Mouse (Mus musculus): ENCODE measurements around the gene Pfn3. TPM values are rescaled to one million over a fixed set of nuclear protein-coding genes. Genes with fewer than 3 reads are reported as not detected.

Gene Pfn3
- polyA plus RNA-seq, 1 experiment from 2014 or later: not detected

DNA sequence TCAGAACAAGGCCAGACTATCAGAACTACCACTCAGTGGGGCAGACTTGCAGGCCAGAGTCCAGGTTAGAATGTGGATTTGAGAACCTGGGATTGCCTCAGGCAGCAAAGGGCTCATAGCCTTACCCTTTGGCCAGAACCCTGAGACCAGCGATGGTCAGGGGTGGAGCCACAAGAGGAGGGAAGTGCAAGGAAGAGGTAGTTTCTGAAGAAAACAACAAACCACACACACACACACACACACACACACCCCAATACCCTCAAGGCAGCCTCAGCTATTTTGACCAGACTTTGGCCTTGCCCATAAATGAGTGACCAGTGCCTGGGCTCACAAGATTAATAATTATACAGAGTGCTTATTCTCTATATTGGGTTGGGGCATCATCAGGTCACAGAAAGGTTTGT, 23.4 kb downstream of the Pfn3 start:
- no peaks in the 10 kb centered on the region for H3K4me1 ChIP-seq (ENCODE audit: control insufficient read depth, insufficient read depth, low read length)
- H3K4me2 ChIP-seq (ENCODE audit: low read depth): no peak overlapping the region
- H3K9me3 ChIP-seq (ENCODE audit: control insufficient read depth, low read length): no peaks in the 10 kb centered on the region
- no peak overlapping the region for H3K9ac ChIP-seq (ENCODE audit: low read length)
- H3K27ac ChIP-seq (ENCODE audit: low read depth, low read length): no peak overlapping the region
- no peaks in the 10 kb centered on the region for H3K36me3 ChIP-seq (ENCODE audit: control insufficient read depth, insufficient read depth, low read length)
- 90% methylated on average over 1 of the region's 1 CpGs for WGBS
- DNase-seq (ENCODE audit: low spot score): no peak
- no peak for ATAC-seq (ENCODE audit: insufficient read depth, low FRiP score, low TSS enrichment)
- H3K27me3 ChIP-seq (ENCODE audit: control insufficient read depth, insufficient read depth, low read length): no peaks in the 10 kb centered on the region
- no peak overlapping the region for H3K4me3 ChIP-seq (ENCODE audit: low read depth, low read length)

- Histone ChIP-seq H3K4me1 (ENCODE audit: control insufficient read depth, insufficient read depth, low read length) (no peaks in the 10 kb centered on the region), H3K4me3 (ENCODE audit: low read depth, low read length) (no peak overlapping the region), H3K36me3 (ENCODE audit: control insufficient read depth, insufficient read depth, low read length) (no peaks in the 10 kb centered on the region), H3K9ac (ENCODE audit: low read length) (no peak overlapping the region), H3K4me2 (ENCODE audit: low read depth) (no peak overlapping the region), H3K27ac (ENCODE audit: low read depth, low read length) (no peak overlapping the region), H3K27me3 (ENCODE audit: control insufficient read depth, insufficient read depth, low read length) (no peaks in the 10 kb centered on the region), H3K9me3 (ENCODE audit: control insufficient read depth, low read length) (no peaks in the 10 kb centered on the region)
- ATAC-seq (ENCODE audit: insufficient read depth, low FRiP score, low TSS enrichment): no peak
- DNase-seq (ENCODE audit: low spot score): no peak
- 79% methylated on average over 3 of the region's 3 CpGs for WGBS
These were observed 24.4 kb downstream of the Pfn3 start for GRCm38 (mm10) chr13:55390644-55391043.

GRCm38 (mm10) chr13:55381790-55382189, 33.2 kb downstream of the Pfn3 start:
- no peak overlapping the region for H3K27ac ChIP-seq (ENCODE audit: low read depth, low read length)
- no peaks in the 10 kb centered on the region for H3K36me3 ChIP-seq (ENCODE audit: control insufficient read depth, insufficient read depth, low read length)
- H3K4me2 ChIP-seq (ENCODE audit: low read depth): no peak overlapping the region
- no peak overlapping the region for H3K4me3 ChIP-seq (ENCODE audit: low read depth, low read length)
- H3K27me3 ChIP-seq (ENCODE audit: control insufficient read depth, insufficient read depth, low read length): peaks cover 35% of the 10 kb centered on the region
- no peak overlapping the region for H3K9ac ChIP-seq (ENCODE audit: low read length)
- WGBS: 83% methylated on average over 4 of the region's 4 CpGs
- no peaks in the 10 kb centered on the region for H3K4me1 ChIP-seq (ENCODE audit: control insufficient read depth, insufficient read depth, low read length)
- no peak for DNase-seq (ENCODE audit: low spot score)
- H3K9me3 ChIP-seq (ENCODE audit: control insufficient read depth, low read length): no peaks in the 10 kb centered on the region
- ATAC-seq (ENCODE audit: insufficient read depth, low FRiP score, low TSS enrichment): no peak

DNA sequence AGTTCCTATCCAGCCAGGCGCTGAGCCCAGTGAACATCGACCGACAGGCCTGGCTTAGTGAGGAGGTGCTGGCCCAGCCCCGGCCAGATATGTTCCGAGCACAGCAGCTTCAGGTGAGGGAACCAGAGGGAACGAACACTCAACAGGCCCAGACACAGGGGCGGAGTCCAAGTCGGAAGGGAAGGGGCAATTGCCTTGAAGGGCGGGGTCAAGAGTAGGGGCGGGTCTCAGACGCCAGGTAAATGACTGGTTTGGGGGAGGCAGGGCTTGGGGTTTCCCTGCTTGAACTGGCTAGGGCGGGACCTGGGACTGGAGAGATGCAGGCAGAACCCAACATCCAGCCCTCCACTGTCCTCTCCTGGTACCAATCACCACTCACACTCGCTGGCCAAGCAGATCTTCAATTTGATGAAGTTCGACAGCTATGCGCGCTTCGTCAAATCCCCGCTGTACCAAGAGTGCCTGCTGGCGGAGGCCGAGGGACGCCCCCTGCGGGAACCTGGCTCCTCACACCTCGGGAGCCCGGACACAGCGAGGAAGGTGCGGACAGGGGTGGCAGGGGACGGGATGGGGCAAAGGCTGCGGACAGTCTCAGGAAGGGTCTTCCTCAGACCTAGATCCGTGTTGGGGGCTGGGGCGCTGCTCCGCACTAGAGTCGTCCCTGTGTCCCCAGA, 36.0 kb downstream of the Pfn3 start:
- DNase-seq (ENCODE audit: low spot score): no peak
- Histone ChIP-seq H3K27ac (ENCODE audit: low read depth, low read length) (no peak overlapping the region), H3K27me3 (ENCODE audit: control insufficient read depth, insufficient read depth, low read length) (peaks cover 37% of the 10 kb centered on the region), H3K4me1 (ENCODE audit: control insufficient read depth, insufficient read depth, low read length) (no peaks in the 10 kb centered on the region), H3K9ac (ENCODE audit: low read length) (no peak overlapping the region), H3K4me2 (ENCODE audit: low read depth) (no peak overlapping the region), H3K36me3 (ENCODE audit: control insufficient read depth, insufficient read depth, low read length) (no peaks in the 10 kb centered on the region), H3K9me3 (ENCODE audit: control insufficient read depth, low read length) (no peaks in the 10 kb centered on the region), H3K4me3 (ENCODE audit: low read depth, low read length) (0 out of 2 replicates have a peak overlapping the region, but pooled peaks have one; percentile 8)
- 3% methylated on average over 32 of the region's 32 CpGs for WGBS
- ATAC-seq (ENCODE audit: insufficient read depth, low FRiP score, low TSS enrichment): no peak

DNA sequence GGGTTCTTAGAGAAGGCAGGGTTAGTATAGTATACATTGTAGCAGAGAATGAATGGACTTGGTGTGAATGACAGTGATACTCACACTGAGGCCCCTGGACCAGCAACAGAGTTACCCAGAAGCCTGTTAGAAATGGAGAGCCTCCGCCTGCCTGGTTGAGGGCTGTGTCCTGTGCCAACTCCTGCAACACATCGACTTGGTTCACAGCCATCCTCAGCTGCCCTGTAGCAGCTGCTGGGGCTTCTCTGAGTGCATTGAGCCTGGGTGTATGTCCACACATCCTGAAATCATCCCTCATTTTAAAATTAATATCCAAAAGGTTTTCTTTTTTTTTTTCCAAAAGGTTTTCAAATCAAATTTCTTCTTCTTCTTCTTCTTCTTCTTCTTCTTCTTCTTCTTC, 39.2 kb downstream of the Pfn3 start:
- no peak for ATAC-seq (ENCODE audit: insufficient read depth, low FRiP score, low TSS enrichment)

DNA sequence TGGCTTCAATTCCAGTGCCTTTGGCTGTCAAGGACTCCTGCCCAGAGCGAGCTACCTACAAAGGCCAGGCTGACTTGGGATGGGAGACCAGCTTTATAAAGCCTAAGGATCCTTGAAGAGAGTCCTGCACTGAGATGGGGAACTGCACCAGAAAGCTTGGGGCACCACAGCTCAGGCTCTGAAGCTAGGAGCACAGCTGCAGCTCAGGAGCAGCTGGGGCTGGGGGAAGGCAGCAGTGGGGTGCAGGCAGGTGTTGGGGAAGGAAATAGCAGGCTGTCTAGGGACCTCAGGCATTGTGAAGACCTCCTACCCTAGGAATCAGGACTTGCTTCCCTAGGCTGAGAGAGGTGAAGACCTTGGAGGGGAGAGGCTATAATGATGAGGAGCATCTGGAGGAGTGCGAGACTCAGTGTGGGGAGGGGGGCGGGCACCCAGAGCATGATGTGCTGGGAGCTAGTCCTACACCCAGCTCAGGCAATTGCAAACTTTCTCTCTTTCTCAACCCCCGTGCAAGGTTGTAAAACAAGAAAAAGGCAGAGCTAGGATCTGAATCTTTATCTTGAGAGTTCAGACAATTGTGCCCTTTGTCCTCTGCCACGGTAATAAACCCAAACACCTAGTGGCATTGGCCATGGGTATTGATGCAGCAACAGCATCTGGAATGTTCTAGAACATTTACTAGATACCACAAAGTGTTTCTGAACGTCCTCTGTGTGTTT, 40.7 kb downstream of the Pfn3 start:
- DNase-seq (ENCODE audit: low spot score): no peak
- 57% methylated on average over 6 of the region's 6 CpGs for WGBS
- Histone ChIP-seq H3K9me3 (ENCODE audit: control insufficient read depth, low read length) (no peaks in the 10 kb centered on the region), H3K9ac (ENCODE audit: low read length) (no peak overlapping the region), H3K27ac (ENCODE audit: low read depth, low read length) (no peak overlapping the region), H3K4me1 (ENCODE audit: control insufficient read depth, insufficient read depth, low read length) (no peaks in the 10 kb centered on the region), H3K4me3 (ENCODE audit: low read depth, low read length) (no peak overlapping the region), H3K36me3 (ENCODE audit: control insufficient read depth, insufficient read depth, low read length) (no peaks in the 10 kb centered on the region), H3K4me2 (ENCODE audit: low read depth) (no peak overlapping the region), H3K27me3 (ENCODE audit: control insufficient read depth, insufficient read depth, low read length) (peaks cover 23% of the 10 kb centered on the region)
- no peak for ATAC-seq (ENCODE audit: insufficient read depth, low FRiP score, low TSS enrichment)

More for the DNA sequence above, 39.2 kb downstream of the Pfn3 start:
- Histone ChIP-seq H3K27ac (ENCODE audit: low read depth, low read length) (no peak overlapping the region), H3K9me3 (ENCODE audit: control insufficient read depth, low read length) (no peaks in the 10 kb centered on the region), H3K9ac (ENCODE audit: low read length) (no peak overlapping the region), H3K4me3 (ENCODE audit: low read depth, low read length) (no peak overlapping the region), H3K27me3 (ENCODE audit: control insufficient read depth, insufficient read depth, low read length) (peaks cover 35% of the 10 kb centered on the region), H3K4me2 (ENCODE audit: low read depth) (no peak overlapping the region), H3K4me1 (ENCODE audit: control insufficient read depth, insufficient read depth, low read length) (no peaks in the 10 kb centered on the region), H3K36me3 (ENCODE audit: control insufficient read depth, insufficient read depth, low read length) (no peaks in the 10 kb centered on the region)
- no peak for DNase-seq (ENCODE audit: low spot score)
- WGBS: 80% methylated on average over 2 of the region's 2 CpGs

- no peaks in the 10 kb centered on the region for H3K36me3 ChIP-seq (ENCODE audit: control insufficient read depth, insufficient read depth, low read length)
- no peak overlapping the region for H3K27ac ChIP-seq (ENCODE audit: low read depth, low read length)
- DNase-seq (ENCODE audit: low spot score) (no peak), ATAC-seq (ENCODE audit: insufficient read depth, low FRiP score, low TSS enrichment) (no peak)
- H3K4me2 ChIP-seq (ENCODE audit: low read depth): no peak overlapping the region
- H3K4me1 ChIP-seq (ENCODE audit: control insufficient read depth, insufficient read depth, low read length): no peaks in the 10 kb centered on the region
- no peaks in the 10 kb centered on the region for H3K9me3 ChIP-seq (ENCODE audit: control insufficient read depth, low read length)
- 56% methylated on average over 5 of the region's 5 CpGs for WGBS
- no peak overlapping the region for H3K4me3 ChIP-seq (ENCODE audit: low read depth, low read length)
- H3K9ac ChIP-seq (ENCODE audit: low read length): no peak overlapping the region
- 0 out of 2 replicates have a peak, but pooled peaks cover 2% of the 10 kb centered on the region for H3K27me3 ChIP-seq (ENCODE audit: control insufficient read depth, insufficient read depth, low read length)
These were observed 43.3 kb downstream of the Pfn3 start for GRCm38 (mm10) chr13:55371740-55372139.

DNA sequence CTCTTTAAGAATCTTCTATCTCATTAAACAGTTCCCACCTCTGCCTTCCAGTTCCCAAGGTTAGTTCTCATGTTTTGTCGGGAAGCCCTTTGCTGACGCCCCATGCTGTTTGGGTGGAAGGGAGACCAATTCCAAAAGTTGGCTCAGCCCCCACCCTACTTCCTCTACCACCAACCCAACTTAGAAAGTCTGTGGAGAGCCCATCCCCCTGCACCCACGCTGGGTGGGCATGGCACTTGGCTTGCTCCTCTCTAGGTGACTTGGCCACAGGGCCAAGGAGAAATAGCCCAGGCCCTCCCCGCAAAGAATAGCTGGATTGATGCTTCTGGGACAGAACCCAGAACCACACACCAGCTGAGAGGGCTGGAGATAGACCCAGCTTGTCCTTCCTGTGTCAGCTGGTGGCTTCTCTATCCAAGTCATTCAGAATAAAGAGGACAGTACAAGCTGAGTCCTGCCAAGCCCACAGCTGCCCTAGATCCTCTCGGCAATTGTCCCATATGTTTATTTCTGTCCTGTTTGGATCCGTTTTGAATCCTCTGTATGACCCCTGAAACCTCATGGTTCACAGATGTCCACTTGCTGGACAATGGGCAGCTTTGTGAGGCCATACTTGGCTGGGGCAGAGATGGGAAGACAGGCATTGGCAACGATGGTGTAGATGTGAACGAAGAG, 43.9 kb downstream of the Pfn3 start:
- 71% methylated on average over 8 of the region's 8 CpGs for WGBS
- H3K27me3 ChIP-seq (ENCODE audit: control insufficient read depth, insufficient read depth, low read length): 0 out of 2 replicates have a peak, but pooled peaks cover 2% of the 10 kb centered on the region

More for the DNA sequence above, 43.9 kb downstream of the Pfn3 start:
- DNase-seq (ENCODE audit: low spot score) (no peak), ATAC-seq (ENCODE audit: insufficient read depth, low FRiP score, low TSS enrichment) (no peak)
- Histone ChIP-seq H3K9ac (ENCODE audit: low read length) (no peak overlapping the region), H3K27ac (ENCODE audit: low read depth, low read length) (no peak overlapping the region), H3K4me3 (ENCODE audit: low read depth, low read length) (no peak overlapping the region), H3K4me2 (ENCODE audit: low read depth) (no peak overlapping the region), H3K36me3 (ENCODE audit: control insufficient read depth, insufficient read depth, low read length) (no peaks in the 10 kb centered on the region), H3K4me1 (ENCODE audit: control insufficient read depth, insufficient read depth, low read length) (no peaks in the 10 kb centered on the region), H3K9me3 (ENCODE audit: control insufficient read depth, low read length) (no peaks in the 10 kb centered on the region)

Measured in neural tube, embryonic 11.5 days (tissue).